Mouse (Mus musculus): ENCODE data around the gene Fam193a. TPM values are rescaled to one million over a fixed set of nuclear protein-coding genes. Genes with fewer than 3 reads are reported as not detected.

Fam193a gene
- total RNA-seq, 1 experiment = 19.0 TPM

GRCm38 (mm10) chr5:34419188-34419587 lies 49.5 kb downstream of the Fam193a start:
- peaks cover 2% of the 10 kb centered on the region for H3K36me3 ChIP-seq (ENCODE audit: control insufficient read depth, insufficient read depth, low read length, poor library complexity, severe bottlenecking)
- in situ Hi-C loops (cut with MboI; ENCODE audit: low sequenced_read_pairs in 2 of 2, unreplicated experiment in 2 of 2) = no loop called here
- no peak overlapping the region for H3K27ac ChIP-seq (ENCODE audit: insufficient read depth, low read depth, low read length, poor library complexity, severe bottlenecking)
- no peak overlapping the region for H3K9ac ChIP-seq (ENCODE audit: insufficient read depth, low read depth, low read length, poor library complexity, severe bottlenecking)
- no peak for TF ChIP-seq MAFK (IDR thresholded peaks at IDR 0.05; ENCODE audit: insufficient read depth, low read depth, low read length)
- H3K4me1 ChIP-seq (ENCODE audit: control insufficient read depth in 2 of 2, insufficient read depth in 2 of 2, low read length in 2 of 2, poor library complexity in 1 of 2) = no peaks in the 10 kb centered on the region
- no peak for DNase-seq (ENCODE audit: low read depth, low spot score)
- no peaks in the 10 kb centered on the region for H3K9me3 ChIP-seq (ENCODE audit: control insufficient read depth, insufficient read depth, low read depth, low read length)
- H3K4me3 ChIP-seq (ENCODE audit: insufficient read depth in 1 of 2, low read depth in 1 of 2, low read length in 2 of 2, poor library complexity in 1 of 2, severe bottlenecking in 1 of 2) = no peak overlapping the region

DNA sequence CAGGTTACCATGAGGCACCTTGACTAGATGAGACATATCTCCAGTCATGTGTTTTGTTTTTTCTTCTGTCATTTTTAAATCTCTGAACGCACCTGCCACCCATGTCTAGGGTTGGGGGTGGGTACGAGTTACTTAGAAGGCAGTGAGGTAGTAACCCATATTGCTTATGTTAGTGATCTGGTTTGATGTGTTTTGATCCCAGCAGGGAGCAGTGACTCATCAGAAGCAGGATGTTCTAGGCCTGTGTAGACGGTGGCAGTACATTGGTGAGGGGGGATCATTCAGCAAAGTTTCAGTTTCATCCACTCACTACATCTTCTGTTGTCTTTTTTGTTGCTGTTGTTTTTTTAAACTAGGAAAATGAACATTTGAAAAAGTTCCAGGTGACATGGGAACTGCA lies 61.0 kb downstream of the Fam193a start:
- Histone ChIP-seq H3K9ac (ENCODE audit: insufficient read depth, low read depth, low read length, poor library complexity, severe bottlenecking) (no peak overlapping the region), H3K9me3 (ENCODE audit: control insufficient read depth, insufficient read depth, low read depth, low read length) (no peaks in the 10 kb centered on the region), H3K4me1 (ENCODE audit: control insufficient read depth in 2 of 2, insufficient read depth in 2 of 2, low read length in 2 of 2, poor library complexity in 1 of 2) (no peaks in the 10 kb centered on the region), H3K27ac (ENCODE audit: insufficient read depth, low read depth, low read length, poor library complexity, severe bottlenecking) (no peak overlapping the region), H3K4me3 (ENCODE audit: insufficient read depth in 1 of 2, low read depth in 1 of 2, low read length in 2 of 2, poor library complexity in 1 of 2, severe bottlenecking in 1 of 2) (no peak overlapping the region), H3K36me3 (ENCODE audit: control insufficient read depth, insufficient read depth, low read length, poor library complexity, severe bottlenecking) (peaks cover 8% of the 10 kb centered on the region)
- TF ChIP-seq ZC3H11A (IDR thresholded peaks at IDR 0.05; ENCODE audit: borderline replicate concordance, low read depth, low read length) (no peak), ZNF384 (IDR thresholded peaks at IDR 0.05; ENCODE audit: low read depth, low read length) (no peak), CHD2 (IDR thresholded peaks at IDR 0.05; ENCODE audit: low read depth, low read length) (no peak)
- no peak for DNase-seq (ENCODE audit: low read depth, low spot score)
- in situ Hi-C loops (cut with MboI; ENCODE audit: low sequenced_read_pairs in 2 of 2, unreplicated experiment in 2 of 2) = no loop called here

DNA sequence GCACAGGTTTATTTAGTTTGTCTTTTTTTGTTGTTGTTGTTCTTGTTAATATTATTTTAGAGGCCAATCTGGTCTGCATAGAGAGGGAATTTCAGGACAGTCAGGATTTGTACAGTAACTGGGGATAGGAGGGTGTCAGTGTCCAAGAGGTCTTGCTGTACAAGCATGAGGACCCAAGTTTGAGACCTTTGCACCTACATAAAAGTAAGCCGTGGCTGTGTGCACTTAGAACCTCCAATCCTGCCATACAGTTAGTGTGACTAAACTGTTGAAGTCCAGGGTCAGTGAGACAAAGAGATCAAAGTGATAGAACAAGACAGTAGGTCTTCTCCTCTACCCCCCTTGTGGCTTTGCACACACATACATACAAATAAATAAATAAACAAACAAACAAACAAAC lies 64.1 kb downstream of the Fam193a start:
- no peak for DNase-seq (ENCODE audit: low read depth, low spot score)
- Histone ChIP-seq H3K27ac (ENCODE audit: insufficient read depth, low read depth, low read length, poor library complexity, severe bottlenecking) (no peak overlapping the region), H3K36me3 (ENCODE audit: control insufficient read depth, insufficient read depth, low read length, poor library complexity, severe bottlenecking) (peaks cover 4% of the 10 kb centered on the region), H3K4me3 (ENCODE audit: insufficient read depth in 1 of 2, low read depth in 1 of 2, low read length in 2 of 2, poor library complexity in 1 of 2, severe bottlenecking in 1 of 2) (no peak overlapping the region), H3K4me1 (ENCODE audit: control insufficient read depth in 2 of 2, insufficient read depth in 2 of 2, low read length in 2 of 2, poor library complexity in 1 of 2) (peaks cover 0 to 4% of the 10 kb centered on the region in 2 experiments; a peak in 2 of 4 replicates), H3K9me3 (ENCODE audit: control insufficient read depth, insufficient read depth, low read depth, low read length) (no peaks in the 10 kb centered on the region), H3K9ac (ENCODE audit: insufficient read depth, low read depth, low read length, poor library complexity, severe bottlenecking) (no peak overlapping the region)
- TF ChIP-seq ZNF384 (IDR thresholded peaks at IDR 0.05; ENCODE audit: low read depth, low read length) (no peak), CHD2 (IDR thresholded peaks at IDR 0.05; ENCODE audit: low read depth, low read length) (no peak), HCFC1 (IDR thresholded peaks at IDR 0.05; ENCODE audit: borderline replicate concordance, insufficient read depth, low read length) (no peak), MAFK (IDR thresholded peaks at IDR 0.05; ENCODE audit: insufficient read depth, low read depth, low read length) (no peak), ZC3H11A (IDR thresholded peaks at IDR 0.05; ENCODE audit: borderline replicate concordance, low read depth, low read length) (no peak)
- in situ Hi-C loops (cut with MboI; ENCODE audit: low sequenced_read_pairs in 2 of 2, unreplicated experiment in 2 of 2) = no loop called here

- no peak overlapping the region for H3K27ac ChIP-seq (ENCODE audit: insufficient read depth, low read depth, low read length, poor library complexity, severe bottlenecking)
- no peak for DNase-seq (ENCODE audit: low read depth, low spot score)
- peaks cover 1 to 4% of the 10 kb centered on the region in 2 experiments; a peak in 3 of 4 replicates for H3K4me1 ChIP-seq (ENCODE audit: control insufficient read depth in 2 of 2, insufficient read depth in 2 of 2, low read length in 2 of 2, poor library complexity in 1 of 2)
- H3K36me3 ChIP-seq (ENCODE audit: control insufficient read depth, insufficient read depth, low read length, poor library complexity, severe bottlenecking) = peaks cover 4% of the 10 kb centered on the region
- in situ Hi-C loops (cut with MboI; ENCODE audit: low sequenced_read_pairs in 2 of 2, unreplicated experiment in 2 of 2) = no loop called here
- H3K9ac ChIP-seq (ENCODE audit: insufficient read depth, low read depth, low read length, poor library complexity, severe bottlenecking) = no peak overlapping the region
- H3K4me3 ChIP-seq (ENCODE audit: insufficient read depth in 1 of 2, low read depth in 1 of 2, low read length in 2 of 2, poor library complexity in 1 of 2, severe bottlenecking in 1 of 2) = no peak overlapping the region
- H3K9me3 ChIP-seq (ENCODE audit: control insufficient read depth, insufficient read depth, low read depth, low read length) = no peaks in the 10 kb centered on the region
- TF ChIP-seq MAFK (IDR thresholded peaks at IDR 0.05; ENCODE audit: insufficient read depth, low read depth, low read length) (no peak), ZC3H11A (IDR thresholded peaks at IDR 0.05; ENCODE audit: borderline replicate concordance, low read depth, low read length) (no peak), ZNF384 (IDR thresholded peaks at IDR 0.05; ENCODE audit: low read depth, low read length) (no peak), HCFC1 (IDR thresholded peaks at IDR 0.05; ENCODE audit: borderline replicate concordance, insufficient read depth, low read length) (no peak), CHD2 (IDR thresholded peaks at IDR 0.05; ENCODE audit: low read depth, low read length) (no peak)
Measured at GRCm38 (mm10) chr5:34434241-34434640, 64.5 kb downstream of the Fam193a start.

- no peaks in the 10 kb centered on the region for H3K9me3 ChIP-seq (ENCODE audit: control insufficient read depth, insufficient read depth, low read depth, low read length)
- peaks cover 5 to 15% of the 10 kb centered on the region in 2 experiments; a peak in 3 of 4 replicates for H3K4me1 ChIP-seq (ENCODE audit: control insufficient read depth in 2 of 2, insufficient read depth in 2 of 2, low read length in 2 of 2, poor library complexity in 1 of 2)
- peaks cover 9% of the 10 kb centered on the region for H3K36me3 ChIP-seq (ENCODE audit: control insufficient read depth, insufficient read depth, low read length, poor library complexity, severe bottlenecking)
- in situ Hi-C loops (cut with MboI; ENCODE audit: low sequenced_read_pairs in 2 of 2, unreplicated experiment in 2 of 2) = no loop called here
- no peak overlapping the region for H3K9ac ChIP-seq (ENCODE audit: insufficient read depth, low read depth, low read length, poor library complexity, severe bottlenecking)
- DNase-seq (ENCODE audit: low read depth, low spot score) = no peak
- H3K4me3 ChIP-seq (ENCODE audit: insufficient read depth in 1 of 2, low read depth in 1 of 2, low read length in 2 of 2, poor library complexity in 1 of 2, severe bottlenecking in 1 of 2) = no peak overlapping the region
- H3K27ac ChIP-seq (ENCODE audit: insufficient read depth, low read depth, low read length, poor library complexity, severe bottlenecking) = no peak overlapping the region
- TF ChIP-seq CHD2 (IDR thresholded peaks at IDR 0.05; ENCODE audit: low read depth, low read length) = no peak
- TF ChIP-seq HCFC1 (IDR thresholded peaks at IDR 0.05; ENCODE audit: borderline replicate concordance, insufficient read depth, low read length) = no peak
- no peak for TF ChIP-seq ZC3H11A (IDR thresholded peaks at IDR 0.05; ENCODE audit: borderline replicate concordance, low read depth, low read length)
- TF ChIP-seq ZNF384 (IDR thresholded peaks at IDR 0.05; ENCODE audit: low read depth, low read length) = no peak
- no peak for TF ChIP-seq MAFK (IDR thresholded peaks at IDR 0.05; ENCODE audit: insufficient read depth, low read depth, low read length)
Measured at GRCm38 (mm10) chr5:34438052-34438451, 68.3 kb downstream of the Fam193a start.
